Mouse (Mus musculus): Measurements from ENCODE around the gene Klrb1b.

The Klrb1b gene

DNA sequence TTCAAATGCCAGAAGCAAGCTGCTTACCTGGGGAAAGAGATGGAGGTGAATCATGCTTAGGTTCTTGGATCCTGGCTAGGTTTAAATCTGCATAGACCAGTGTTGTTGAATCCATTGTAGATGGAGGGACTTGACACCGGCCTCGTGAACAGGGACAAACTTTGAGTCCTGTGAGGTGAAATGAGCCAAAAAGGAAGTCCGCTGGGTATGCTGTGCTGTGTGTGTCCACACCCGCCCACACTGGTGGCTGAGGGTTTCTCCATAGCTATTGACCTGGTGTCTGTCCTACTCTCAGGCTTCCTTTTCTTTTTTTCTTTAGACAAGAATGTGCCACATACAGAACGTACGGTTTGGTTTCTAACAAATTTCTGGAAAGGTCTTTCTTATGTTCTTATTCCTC is at the start of gene Klrb1b, which contains the start of gene Gm44511:
Gene Klrb1b (minus strand): TSS at position 200 of the 400 bp plus-strand sequence.
Gene Gm44511 (minus strand): TSS at position 184 of the 400 bp plus-strand sequence.
- DNase-seq, result no peak

DNA sequence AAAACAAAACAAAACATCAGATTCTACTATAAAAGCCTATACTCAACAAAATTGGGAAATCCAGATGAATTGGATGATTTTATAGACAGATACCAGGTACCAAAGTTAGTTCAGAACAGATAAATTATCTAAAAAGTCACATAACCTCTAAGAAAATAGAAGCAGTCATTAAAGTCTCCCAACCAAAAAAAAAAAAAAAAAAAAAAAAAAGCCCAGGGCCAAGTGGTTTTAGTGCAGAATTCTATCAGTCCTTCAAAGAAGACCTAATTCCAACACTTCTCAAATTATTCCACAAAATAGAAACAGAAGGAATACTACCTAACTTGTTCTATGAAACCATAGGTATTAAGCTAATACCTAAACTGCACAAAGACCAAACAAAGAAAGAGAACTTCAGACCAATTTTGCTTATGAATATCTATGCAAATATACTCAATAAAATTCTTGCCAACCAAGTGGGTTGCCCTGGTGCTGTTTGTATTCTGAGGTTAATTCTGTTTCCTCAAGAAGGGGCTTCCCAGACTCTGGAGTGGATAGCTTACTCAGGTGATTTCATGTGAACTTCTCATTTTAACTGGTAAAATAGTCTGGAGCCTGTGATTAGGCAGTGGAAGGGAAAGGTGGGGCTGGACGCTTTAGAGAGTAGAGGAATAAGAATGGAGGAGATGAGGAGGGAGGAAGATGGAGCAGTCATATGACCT is 45.9 kb upstream of the Klrb1b start:
- no peak for DNase-seq

GRCm38 (mm10) chr6:128868861-128869260 is 42.7 kb upstream of the Klrb1b start:
- DNase-seq, result no peak

DNA sequence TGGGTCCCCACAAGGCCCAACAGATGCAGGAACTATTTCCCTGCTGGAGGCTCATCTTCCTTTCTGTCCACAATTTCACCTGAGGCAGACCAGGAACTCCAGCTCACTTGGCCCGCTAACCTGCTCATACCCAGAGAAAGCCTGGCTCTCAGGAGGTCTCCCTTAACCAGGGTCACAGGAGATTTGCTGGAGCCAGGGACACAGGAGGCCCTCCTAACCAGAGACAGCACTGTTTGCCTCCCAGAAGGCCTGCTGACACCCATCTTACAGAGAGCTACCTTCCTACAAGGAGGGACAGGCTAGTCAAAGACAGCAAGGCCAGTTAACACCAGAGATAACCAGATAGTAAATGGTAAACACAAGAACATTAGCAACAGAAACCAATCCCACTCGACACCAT is 31.8 kb upstream of the Klrb1b start:
- DNase-seq, result no peak

DNA sequence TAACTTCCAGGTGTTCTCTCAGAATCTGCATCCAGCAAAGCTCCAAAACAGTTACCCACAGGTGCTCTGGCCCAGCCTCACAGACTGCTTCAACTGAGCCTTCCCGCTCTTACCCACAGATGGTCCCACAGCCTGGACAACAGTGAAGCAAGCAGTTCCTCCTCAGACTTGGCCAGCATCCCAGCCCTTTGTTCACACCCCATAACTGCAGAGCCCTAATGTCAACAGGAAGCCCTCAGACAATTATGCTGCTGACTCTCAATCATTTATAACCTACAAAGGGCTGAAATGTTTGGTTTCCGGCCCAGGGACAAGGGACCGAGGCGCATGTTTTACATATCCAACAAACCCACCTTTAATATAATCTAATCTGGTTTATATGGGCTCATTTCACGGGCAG is 30.1 kb upstream of the Klrb1b start:
- peak in 1 of 2 experiments; percentile 28 for DNase-seq

DNA sequence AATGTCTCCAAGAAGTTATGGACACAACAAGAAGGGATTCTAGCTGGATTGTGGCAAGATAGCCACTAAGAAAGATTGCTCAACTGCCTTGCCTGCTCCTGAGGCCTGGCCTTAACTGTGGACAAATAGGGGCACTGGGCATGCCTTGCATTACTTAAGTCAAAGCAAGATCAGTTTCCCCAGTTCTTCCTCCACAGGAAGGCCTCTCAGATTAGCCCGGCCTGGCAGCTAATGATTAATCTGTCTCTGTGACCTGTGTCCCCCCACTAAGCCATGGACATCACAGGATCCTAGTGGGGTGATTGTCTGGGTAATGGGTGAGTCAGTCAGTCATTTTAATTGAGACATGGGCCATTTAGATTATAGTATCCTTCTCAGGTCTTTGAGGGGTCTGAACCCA is 29.3 kb upstream of the Klrb1b start:
- no peak for DNase-seq

- DNase-seq, result no peak
These were observed 28.8 kb upstream of the Klrb1b start for GRCm38 (mm10) chr6:128854895-128855294.

GRCm38 (mm10) chr6:128854024-128854820 is 28.1 kb upstream of the Klrb1b start:
- DNase-seq, result peak; percentile 32 to 68

DNA sequence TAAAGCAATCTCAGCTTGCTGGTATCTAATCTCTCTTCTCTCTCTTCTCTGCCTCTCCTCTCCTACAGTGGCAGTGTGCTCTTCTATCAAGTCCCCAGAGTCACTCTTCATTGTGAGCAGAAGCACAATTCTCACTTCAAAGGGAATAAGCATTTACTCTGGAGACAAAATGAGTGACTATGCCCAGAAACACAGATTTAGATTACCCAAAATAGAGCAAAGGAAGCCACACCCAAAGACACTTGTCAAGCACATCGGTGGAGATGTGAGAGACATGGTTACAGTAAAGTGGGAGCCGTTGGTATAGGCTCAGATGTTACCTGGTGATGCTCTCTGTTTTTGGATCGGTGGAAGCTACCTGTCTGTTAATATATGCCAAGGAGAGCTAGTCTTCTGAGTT is 26.6 kb upstream of the Klrb1b start:
- DNase-seq, result no peak

- no peak for DNase-seq
These were observed 25.0 kb upstream of the Klrb1b start for GRCm38 (mm10) chr6:128851151-128851550.

DNA sequence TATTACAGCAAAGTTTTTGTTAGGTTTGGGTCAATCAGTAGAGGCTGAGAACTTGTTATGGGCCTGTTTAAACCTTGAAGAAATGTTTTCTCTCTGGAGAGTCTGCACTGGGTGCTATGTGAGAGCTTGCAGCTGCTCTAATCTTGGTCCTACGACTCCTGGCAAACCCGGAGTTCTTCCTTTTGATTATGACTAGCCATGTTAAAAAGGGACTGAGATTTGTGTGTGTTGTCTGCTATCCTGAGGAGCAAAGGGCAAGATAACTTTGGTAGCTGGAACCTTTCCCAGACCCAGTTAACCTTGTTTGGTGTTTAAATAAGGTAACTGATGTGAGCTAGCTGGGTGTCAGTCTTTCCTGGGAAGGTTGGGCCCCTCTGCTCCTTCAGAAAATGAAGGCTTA is 24.5 kb upstream of the Klrb1b start:
- DNase-seq, result no peak

GRCm38 (mm10) chr6:128849902-128850301 is 23.8 kb upstream of the Klrb1b start:
- DNase-seq, result no peak

- DNase-seq, result no peak
These were observed 21.3 kb upstream of the Klrb1b start for GRCm38 (mm10) chr6:128847401-128847800.

- DNase-seq, result no peak
These were observed 19.9 kb upstream of the Klrb1b start for GRCm38 (mm10) chr6:128845998-128846542.

- DNase-seq, result peak; percentile 70 to 79
These were observed 19.3 kb upstream of the Klrb1b start for GRCm38 (mm10) chr6:128845319-128845979.

- no peak for DNase-seq
These were observed 18.5 kb upstream of the Klrb1b start for GRCm38 (mm10) chr6:128844586-128845080.

GRCm38 (mm10) chr6:128844131-128844530 is 18.0 kb upstream of the Klrb1b start:
- DNase-seq, result no peak

DNA sequence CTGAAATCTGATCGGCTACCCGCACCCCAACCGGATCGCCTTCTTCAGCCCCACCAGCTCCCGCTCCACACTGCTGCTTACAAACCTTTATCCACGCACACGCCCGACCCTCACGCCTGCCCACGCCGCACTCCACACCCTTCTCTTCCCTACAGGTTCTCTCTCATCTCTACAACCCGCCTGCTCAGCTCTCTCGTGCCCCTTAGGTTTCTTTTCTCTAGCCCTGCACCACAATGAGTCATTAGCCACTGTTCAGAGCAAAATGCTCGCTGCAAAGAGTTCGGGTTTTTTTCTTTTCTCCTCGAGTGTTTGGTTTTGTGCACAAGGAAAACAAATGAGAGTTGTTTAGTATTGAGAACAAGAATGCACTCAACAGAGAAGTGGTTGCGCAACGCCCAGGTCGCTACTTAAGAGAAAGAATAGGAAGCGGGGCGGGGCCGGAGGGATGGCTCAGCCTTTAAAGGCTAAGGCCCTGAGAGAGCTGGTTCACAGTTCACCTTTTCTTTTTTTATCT is 17.4 kb upstream of the Klrb1b start:
- DNase-seq, result peak in 1 of 2 experiments; percentile 29

DNA sequence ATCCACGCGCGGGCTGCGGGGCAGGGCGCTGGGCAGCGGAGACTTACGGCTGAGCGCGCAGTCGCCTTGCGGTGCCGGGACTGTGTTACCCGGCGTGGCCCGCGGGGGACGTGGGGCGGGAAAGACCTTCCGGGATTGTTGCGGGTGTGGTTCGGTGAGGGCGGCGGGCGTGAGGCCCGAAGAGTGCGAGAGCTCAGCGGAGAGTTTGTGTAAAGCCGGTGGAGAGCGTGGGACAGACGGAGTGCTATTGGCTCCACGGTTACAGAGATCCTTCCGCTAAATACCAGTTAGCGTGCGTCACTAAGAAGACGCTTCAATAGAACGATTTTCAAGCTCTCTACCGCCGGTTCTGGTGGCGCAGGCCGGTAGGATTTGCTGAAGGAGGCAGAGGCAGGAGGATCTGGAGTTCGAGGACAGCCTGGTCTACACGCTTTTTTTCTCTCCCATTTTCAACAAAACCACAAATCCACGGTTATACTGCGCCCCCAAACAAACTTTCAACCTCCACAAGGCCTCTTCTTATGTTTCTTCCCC is 16.9 kb upstream of the Klrb1b start:
- peak; percentile 77 to 83 for DNase-seq

DNA sequence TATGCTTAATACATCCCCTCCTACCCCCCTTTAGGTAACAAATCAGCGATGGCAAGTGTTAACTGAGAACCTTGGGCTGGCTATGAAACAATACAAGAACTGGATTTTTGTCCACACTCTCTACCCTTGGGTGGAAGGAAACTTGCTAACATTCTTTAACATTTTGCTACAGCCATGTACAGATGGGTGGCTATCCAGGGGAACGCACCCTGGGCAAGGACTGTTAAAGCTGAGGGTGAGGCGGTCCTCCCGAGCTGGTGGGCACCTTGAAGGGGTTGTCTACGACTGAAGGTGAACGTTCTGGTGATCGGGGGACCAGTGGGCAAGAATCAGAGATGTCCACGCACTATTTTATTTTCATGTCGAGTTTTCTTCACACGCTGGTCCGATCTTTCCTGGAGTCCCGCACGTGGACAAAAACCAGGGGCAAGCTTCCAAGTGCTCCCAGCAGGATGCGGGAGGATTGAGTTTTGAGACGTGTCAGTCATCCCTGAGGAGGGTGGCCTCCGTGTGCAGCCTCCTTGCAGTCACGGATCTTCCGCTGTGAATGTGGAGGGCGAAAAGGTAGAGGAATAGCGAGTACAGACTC is 16.3 kb upstream of the Klrb1b start:
- DNase-seq, result no peak

GRCm38 (mm10) chr6:128841327-128842089 is 15.4 kb upstream of the Klrb1b start:
- no peak for DNase-seq
